Mouse (Mus musculus) spleen, postnatal 10 days (tissue): ENCODE results near the gene Tk1.
"Not testable (repeated sequence)": the region's sequence is repeated elsewhere in the genome, so short reads cannot be mapped to it uniquely, and the experiment has no call there.

ENCODE experiments used
- DNase-seq, 2 experiments: peaks; one replicate each; pipeline ENCODE4 v3.0.0; 2021 to 2022; ENCODE audit warnings: low spot score in 2 of 2

Gene Tk1

GRCm38 (mm10) chr11:117823411-117823810 lies 2.5 kb downstream of the Tk1 start:
- no peak for DNase-seq

- DNase-seq = no peak
These were observed 3.1 kb downstream of the Tk1 start for GRCm38 (mm10) chr11:117822728-117823241.

DNA sequence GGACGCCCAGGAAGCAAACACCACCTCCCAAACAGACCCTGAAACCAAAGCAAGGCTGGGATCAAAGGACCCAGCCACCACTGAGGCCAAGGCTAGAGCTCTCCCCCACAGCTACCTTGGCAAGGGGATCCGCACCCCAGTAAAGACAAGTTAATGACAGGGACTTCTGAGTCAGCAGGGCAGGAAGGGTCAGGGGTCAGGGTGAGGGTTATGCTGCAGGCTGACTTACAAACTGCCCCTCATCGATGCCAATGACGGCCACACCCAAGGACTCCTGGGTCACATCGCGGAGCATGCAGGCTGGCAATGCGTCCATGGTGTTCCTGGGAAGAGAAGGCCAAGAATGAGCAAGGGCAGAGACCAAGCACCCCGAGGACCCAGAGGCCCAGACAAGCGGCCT lies 4.0 kb downstream of the Tk1 start:
- no peak for DNase-seq

- no peak for DNase-seq
These were observed 5.7 kb downstream of the Tk1 start for GRCm38 (mm10) chr11:117820173-117820572.

- DNase-seq = no peak
These were observed 6.8 kb downstream of the Tk1 start for GRCm38 (mm10) chr11:117819095-117819494.

DNA sequence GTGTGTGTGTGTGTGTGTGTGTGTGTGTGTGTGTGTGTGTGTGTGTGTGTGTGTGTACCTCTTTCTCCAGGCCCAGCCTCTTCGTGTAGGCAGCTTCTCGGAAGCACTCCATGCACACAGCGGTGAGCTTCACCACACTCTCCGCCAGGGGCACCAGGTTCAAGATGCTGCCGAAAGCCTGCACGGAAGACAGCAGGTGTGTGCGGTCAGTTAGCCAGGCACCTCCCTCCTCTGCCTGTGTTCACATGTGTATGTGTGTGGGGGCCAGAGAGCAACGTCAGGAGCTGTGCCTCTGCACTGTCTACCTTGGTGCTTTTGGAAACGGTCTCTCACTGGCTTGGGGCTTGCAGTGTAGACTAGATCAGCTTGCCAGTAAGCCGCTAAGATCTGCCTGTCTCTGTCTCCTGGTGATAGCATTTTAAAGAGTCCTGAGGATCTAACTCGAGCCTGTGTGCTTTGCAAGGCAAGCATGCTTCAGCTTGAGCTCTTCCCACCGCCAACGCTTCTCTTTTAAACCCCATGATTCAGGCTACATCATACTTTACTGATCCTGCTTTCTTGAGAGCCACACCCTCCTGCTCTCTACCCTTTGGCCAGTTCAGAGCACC lies 9.4 kb downstream of the Tk1 start:
- no peak for DNase-seq

DNA sequence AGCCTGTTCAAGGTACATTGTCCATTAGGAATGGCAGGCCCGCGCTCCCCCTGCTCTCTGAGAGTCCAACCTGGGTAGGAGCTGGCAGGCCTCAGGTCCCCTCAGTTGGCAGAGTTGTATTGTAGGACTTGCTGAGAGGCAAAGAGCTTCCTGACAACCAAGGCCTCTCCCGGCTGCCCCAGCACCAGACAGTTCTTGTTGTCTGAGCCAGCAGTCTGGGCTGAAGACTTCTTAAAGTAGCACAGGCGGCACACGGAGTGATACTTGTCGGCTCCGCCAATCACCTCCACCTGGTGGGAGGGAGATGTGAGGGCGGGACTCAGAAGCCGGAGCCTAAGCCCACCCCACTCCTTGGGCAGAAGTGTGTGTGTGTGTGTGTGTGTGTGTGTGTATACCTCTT lies 10.0 kb downstream of the Tk1 start:
- not testable (repeated sequence) for DNase-seq

- no peak for DNase-seq
These were observed 11.1 kb downstream of the Tk1 start for GRCm38 (mm10) chr11:117814704-117815366.

GRCm38 (mm10) chr11:117813867-117814266 lies 12.0 kb downstream of the Tk1 start:
- no peak for DNase-seq

- peak; percentile 79 to 91 for DNase-seq
These were observed 15.4 kb downstream of the Tk1 start for GRCm38 (mm10) chr11:117810401-117811046.

GRCm38 (mm10) chr11:117809407-117810311 lies 16.2 kb downstream of the Tk1 start, which contains the start of the genes Gm20708 and Syngr2:
Gene Gm20708, plus strand, starts transcription at chr11:117809668.
Gene Syngr2, plus strand, starts transcription at chr11:117809668.
- DNase-seq = peak; percentile 83 to 85

DNA sequence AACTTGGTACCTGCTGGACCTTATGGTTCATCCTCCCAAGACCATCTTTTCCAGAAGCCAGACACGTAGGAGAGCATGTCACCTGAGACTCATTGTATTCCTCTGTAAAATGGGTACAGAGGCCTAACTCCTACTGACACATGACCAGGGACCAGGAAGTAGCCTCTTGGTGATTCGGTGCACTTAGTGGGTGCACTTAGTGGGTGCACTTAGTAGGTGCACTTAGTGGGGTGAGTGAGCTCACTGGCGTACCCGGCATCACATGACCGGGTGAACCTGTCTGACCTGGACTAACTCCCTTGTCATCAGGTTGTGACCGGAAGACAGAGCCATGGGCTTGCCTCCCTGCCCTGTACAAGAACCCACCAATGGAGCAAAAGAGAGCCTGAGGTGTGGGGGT lies 19.1 kb downstream of the Tk1 start:
- no peak for DNase-seq

DNA sequence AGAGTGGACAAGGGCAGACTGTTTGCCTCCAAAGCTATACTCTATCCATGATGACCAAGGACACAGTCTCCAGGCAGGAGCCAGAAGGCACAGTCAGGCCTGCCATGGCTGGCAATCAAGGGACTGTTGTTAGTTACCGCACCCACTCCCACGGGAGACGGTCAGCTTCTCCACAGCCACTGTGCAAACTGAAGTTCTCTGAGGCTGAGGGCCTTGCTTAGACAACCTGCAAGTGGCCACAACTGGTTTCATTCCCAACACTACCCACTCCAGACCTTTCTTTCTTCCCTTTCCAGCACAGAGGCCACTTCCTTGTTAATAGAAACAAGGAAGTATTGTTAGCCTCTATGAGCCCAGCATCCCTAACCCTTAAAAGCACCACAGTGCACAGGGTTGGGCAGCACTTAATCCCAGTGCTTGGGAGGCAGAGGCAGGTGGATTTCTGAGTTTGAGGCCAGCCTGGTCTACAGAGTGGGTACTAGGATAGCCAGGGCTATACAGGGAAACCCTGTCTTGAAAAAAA lies 22.7 kb downstream of the Tk1 start:
- no peak for DNase-seq

GRCm38 (mm10) chr11:117801650-117802049 lies 24.2 kb downstream of the Tk1 start:
- DNase-seq = no peak

GRCm38 (mm10) chr11:117800038-117800437 lies 25.9 kb downstream of the Tk1 start:
- no peak for DNase-seq

GRCm38 (mm10) chr11:117799174-117799573 lies 26.7 kb downstream of the Tk1 start:
- DNase-seq = peak in 1 of 2 experiments; percentile 43

DNA sequence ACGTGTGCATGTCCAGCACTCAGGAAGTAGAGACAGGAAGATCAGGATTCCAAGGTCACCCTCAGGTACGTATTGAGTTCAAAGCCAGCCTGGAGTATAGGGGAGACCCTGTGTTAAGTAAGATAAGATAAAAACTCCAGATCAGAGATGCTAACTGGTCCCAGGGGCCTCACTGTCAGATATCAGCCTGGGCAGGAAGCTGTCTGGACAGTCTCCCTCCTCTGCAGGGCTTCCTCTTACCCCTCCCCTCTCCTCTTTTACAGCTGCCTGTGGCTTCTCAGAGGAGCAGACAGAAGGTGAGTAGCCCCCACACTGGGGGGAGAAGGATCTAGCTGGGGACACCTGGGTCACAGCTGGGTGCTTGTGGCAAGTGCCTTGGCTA lies 27.7 kb downstream of the Tk1 start:
- peak; percentile 56 to 64 for DNase-seq

DNA sequence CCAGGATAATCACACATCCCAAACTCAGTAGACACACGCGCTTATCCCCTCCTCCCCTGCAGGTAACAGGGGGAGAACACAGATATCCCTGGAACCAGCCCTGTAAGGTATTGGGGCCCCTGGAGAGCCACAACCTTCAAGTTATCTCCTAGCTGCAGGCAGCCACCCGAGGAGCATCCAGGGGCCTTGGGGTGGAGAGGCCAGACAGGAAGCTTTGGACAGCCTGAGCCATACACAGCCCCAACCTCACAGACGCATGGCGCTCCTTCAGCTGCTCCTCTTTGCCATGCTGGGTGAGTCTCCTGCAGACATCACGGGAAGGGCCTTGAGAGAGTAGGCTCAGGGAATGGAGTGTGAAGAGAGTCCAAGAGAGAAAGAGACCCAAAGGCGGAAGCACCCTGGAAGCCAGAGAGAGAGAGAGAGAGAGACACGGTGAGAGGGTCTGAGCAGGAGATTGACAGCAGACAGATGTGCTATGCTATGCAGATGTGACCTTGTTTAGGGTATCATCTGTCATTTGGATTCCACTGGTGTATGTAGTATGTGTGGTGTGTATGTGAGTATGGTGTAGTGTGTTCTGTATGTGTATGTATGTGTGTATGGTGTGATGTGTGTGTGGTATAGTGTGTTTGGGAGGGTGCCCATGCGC lies 28.3 kb downstream of the Tk1 start, which contains the start of gene 6030468B19Rik:
6030468B19Rik (plus strand) TSS at position 150 of the 649 bp plus-strand sequence.
- peak; percentile 77 to 81 for DNase-seq

DNA sequence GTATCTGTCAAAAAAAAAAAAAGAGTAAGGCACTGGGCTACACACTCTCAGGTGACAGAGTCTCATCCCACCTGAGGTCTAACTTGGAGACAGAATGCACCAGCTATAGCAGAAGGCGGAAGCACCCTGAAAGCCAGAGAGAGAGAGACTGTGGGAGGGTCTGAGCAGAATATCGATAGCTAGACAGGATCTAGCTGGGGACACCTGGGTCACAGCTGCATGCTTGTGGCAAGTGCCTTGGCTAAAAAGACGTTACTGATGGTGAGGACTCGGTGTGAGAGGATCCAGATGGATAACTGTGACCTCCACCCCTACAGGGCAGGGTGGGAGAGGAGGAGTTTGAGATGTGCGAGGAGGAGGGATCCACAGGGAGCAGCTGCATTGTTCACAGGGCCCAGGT lies 28.9 kb downstream of the Tk1 start:
- peak; percentile 42 to 50 for DNase-seq

DNA sequence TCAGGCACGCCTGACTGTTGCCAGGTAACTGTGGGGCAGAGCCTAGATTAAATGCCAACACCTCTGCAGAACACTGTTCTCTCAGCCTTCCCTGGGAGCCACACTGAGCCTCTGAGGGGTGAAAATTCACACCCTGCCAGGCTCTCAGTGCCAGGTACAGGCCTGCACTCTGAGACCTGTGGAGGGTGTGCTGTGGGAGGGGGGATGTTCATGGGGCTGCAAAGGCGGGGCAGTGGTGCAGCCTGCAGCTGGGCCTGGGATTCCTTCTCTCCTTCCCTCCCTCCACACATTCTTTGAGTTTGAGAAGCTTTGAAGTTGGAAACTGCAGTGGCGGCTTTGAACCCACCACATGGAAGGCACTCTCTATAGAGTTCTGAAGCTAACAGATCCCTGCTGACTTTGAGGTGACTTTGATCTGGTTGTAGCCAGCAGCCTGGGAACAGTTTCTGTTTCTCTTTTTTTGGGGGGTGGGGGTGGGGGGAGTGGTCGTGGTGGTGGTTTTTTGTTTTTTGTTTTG lies 31.8 kb downstream of the Tk1 start:
- peak in 1 of 2 experiments; percentile 23 for DNase-seq
